Mouse (Mus musculus): Measurements from ENCODE around the gene Barhl2.

Gene Barhl2

GRCm38 (mm10) chr5:106415734-106416133 lies 42.2 kb downstream of the Barhl2 start:
- no peak for DNase-seq (ENCODE audit: low spot score)

- DNase-seq (ENCODE audit: low spot score) = no peak
Observed at GRCm38 (mm10) chr5:106402761-106403160, 55.2 kb downstream of the Barhl2 start.

Data from spleen, adult 12 weeks (tissue).